Mouse (Mus musculus) small intestine, adult 2 months (tissue): ENCODE measurements around the gene Tmbim4.

ENCODE experiments used
- CTCF ChIP-seq: fragments of 200-500 bp; IDR thresholded peaks from 2 replicates; pipeline ENCODE4 v1.5.1; 2012; ENCODE audit warnings: low read depth, mild to moderate bottlenecking, control low read depth, inconsistent platforms, low read length, moderate library complexity, mixed read lengths; ENCODE audit not compliant: insufficient replicate concordance, insufficient read length; ENCODE audit errors: extremely low read depth
- POLR2A ChIP-seq: fragments of 200-500 bp; IDR thresholded peaks from 2 replicates; pipeline ENCODE4 v1.6.1; 2012; ENCODE audit warnings: low read depth, mild to moderate bottlenecking, control low read depth, inconsistent platforms, low read length, moderate library complexity

GRCm38 (mm10) chr10:120164931-120165792 lies 36.2 kb upstream of the Tmbim4 start:
- TF ChIP-seq CTCF (no peak), POLR2A (no peak)
